Mouse (Mus musculus) bone marrow, adult 2 months (tissue): Measurements from ENCODE around the gene Mitf. TPM values are rescaled to one million over a fixed set of nuclear protein-coding genes. Genes with fewer than 3 reads are reported as not detected.

Experiments
- H3K27ac ChIP-seq: fragments of 200-500 bp; 2 replicates; pipeline ENCODE4 v1.5.1; 2012; ENCODE audit warnings: low read depth, mild to moderate bottlenecking, control low read depth, inconsistent platforms, low read length; ENCODE audit not compliant: control insufficient read depth, poor library complexity, insufficient read depth
- H3K4me1 ChIP-seq: fragments of 200-500 bp; 2 replicates; pipeline ENCODE4 v1.6.1; 2011; ENCODE audit warnings: low read length; ENCODE audit not compliant: control insufficient read depth, insufficient read depth
- H3K4me3 ChIP-seq: fragments of 200-500 bp; replicated peaks from 2 replicates; pipeline ENCODE3; 2011; ENCODE audit warnings: mild to moderate bottlenecking, low read depth, low read length, control low read depth; ENCODE audit not compliant: control insufficient read depth
- CTCF ChIP-seq: fragments of 200-500 bp; IDR thresholded peaks from 2 replicates; pipeline ENCODE4 v1.5.1; 2011; ENCODE audit warnings: low read length, control low read depth; ENCODE audit not compliant: control insufficient read depth, insufficient read depth
- POLR2A ChIP-seq: fragments of 200-500 bp; IDR thresholded peaks from 2 replicates; pipeline ENCODE4 v1.6.1; 2011; ENCODE audit warnings: low read depth, mild to moderate bottlenecking, control low read depth, low read length, borderline replicate concordance; ENCODE audit not compliant: control insufficient read depth
- WGBS: fragments of 180-500 bp; shearing (Covaris S2); methylation state at CpG from one replicate; pipeline ENCODE4 v1.1.7; 2018; 5-methylcytosine and 5-hydroxymethylcytosine counted together
- polyA plus RNA-seq: library from polyadenylated mRNA; stranded (reverse); fragments of >200 nt; gene quantifications from 2 replicates; pipeline ENCODE4 v1.2.4, GENCODE M21; 2011; ENCODE audit warnings: low replicate concordance; ENCODE audit not compliant: missing spikeins, insufficient read depth, insufficient read length

Mitf gene
- polyA plus RNA-seq, 1 experiment: 1.2 TPM

DNA sequence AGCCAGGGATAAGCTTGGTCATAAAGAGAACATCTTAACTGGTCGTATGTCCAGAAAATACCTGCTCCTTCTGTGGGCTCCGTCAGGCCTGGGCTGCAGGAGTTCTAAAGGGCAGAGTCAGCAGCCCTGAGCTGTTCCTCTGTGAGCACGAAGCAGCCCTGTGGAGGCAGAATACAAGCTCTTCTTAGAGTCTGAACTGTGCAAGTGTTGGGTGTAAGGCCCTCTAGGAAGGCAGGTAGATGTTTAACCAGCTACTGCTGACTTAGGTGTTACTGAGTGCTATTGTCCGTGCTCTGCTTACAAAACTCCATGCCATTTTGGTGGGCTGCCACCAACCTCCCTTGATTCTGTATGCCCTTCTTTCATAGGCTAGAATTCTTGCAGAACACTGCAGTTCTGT lies 151.4 kb downstream of the Mitf start:
- TF ChIP-seq POLR2A (no peak), CTCF (no peak)
- Histone ChIP-seq H3K4me3 (no peak overlapping the region), H3K4me1 (no peaks in the 10 kb centered on the region), H3K27ac (no peak overlapping the region)
- 87% methylated on average over 4 of the region's 4 CpGs for WGBS

DNA sequence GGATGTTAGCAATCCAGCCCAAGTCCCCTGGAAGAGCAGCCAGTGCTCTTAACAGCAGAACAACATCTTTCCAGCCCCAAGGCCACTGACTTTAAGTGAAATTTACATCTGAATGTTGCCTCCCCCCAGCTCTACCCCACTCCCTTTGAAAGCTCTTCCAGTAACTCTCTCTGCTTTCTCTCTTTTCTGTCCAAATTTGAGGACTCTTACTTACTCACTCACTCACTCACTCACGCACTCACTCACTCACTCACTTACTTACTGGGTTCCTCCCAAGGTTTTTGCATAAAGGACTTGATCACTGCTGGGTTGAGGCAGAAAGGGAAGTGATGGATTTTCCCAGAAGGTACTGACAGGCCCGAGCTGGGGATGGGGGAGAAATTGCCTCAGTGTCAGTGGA lies 154.9 kb downstream of the Mitf start:
- H3K27ac ChIP-seq: no peak overlapping the region
- TF ChIP-seq CTCF: no peak
- TF ChIP-seq POLR2A: no peak
- 46% methylated on average over 2 of the region's 2 CpGs for WGBS
- H3K4me3 ChIP-seq: no peak overlapping the region
- H3K4me1 ChIP-seq: no peaks in the 10 kb centered on the region

DNA sequence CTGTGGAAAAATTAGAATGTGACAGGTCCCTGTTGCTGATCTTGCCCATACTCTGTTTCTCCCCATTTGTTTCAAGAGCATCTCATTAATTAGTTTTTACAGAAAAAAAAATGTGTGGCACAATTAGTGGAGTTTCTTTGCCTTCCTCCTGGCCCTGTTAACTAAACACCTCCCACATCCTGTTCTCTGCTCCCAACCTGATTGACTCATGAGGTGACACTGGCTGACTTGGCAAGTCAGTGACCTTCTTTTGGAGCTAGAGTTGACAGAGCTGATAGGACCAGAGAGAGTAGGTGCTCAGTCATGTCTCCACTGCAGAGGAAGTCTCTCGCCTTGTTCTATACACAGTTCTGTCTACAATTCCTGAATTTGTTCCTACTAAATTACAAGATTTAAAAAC lies 155.5 kb downstream of the Mitf start:
- Histone ChIP-seq H3K4me3 (no peak overlapping the region), H3K27ac (no peak overlapping the region), H3K4me1 (no peaks in the 10 kb centered on the region)
- TF ChIP-seq CTCF (no peak), POLR2A (no peak)
- 80% methylated on average over 1 of the region's 1 CpGs for WGBS

GRCm38 (mm10) chr6:97964750-97965149 lies 157.9 kb downstream of the Mitf start:
- WGBS: 73% methylated on average over 3 of the region's 3 CpGs

DNA sequence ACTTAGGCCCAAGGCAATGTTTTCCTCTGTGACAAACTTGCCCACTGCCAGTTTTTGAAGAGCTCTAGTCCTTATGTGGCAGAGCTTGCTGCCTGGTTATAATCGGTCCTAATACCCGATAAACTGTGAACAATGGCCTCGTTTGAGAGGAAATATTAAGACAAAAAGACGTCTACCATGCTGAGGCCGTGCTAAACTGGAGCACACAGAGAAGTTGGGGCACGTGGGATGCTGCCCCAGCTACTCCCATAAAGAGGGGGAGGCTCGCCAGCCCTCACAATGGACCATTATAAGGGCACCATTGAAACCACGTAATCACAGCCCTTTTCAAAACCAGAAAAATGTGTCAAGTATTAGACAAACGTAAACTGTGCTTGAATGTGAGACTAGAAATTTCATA lies 174.8 kb downstream of the Mitf start:
- Histone ChIP-seq H3K4me3 (no peak overlapping the region), H3K27ac (no peak overlapping the region), H3K4me1 (no peaks in the 10 kb centered on the region)
- no peak for TF ChIP-seq CTCF
- no peak for TF ChIP-seq POLR2A
- 71% methylated on average over 9 of the region's 9 CpGs for WGBS

More at GRCm38 (mm10) chr6:97964750-97965149, 157.9 kb downstream of the Mitf start:
- no peak overlapping the region for H3K27ac ChIP-seq
- no peak overlapping the region for H3K4me3 ChIP-seq
- no peak for TF ChIP-seq CTCF
- TF ChIP-seq POLR2A: no peak
- no peaks in the 10 kb centered on the region for H3K4me1 ChIP-seq

DNA sequence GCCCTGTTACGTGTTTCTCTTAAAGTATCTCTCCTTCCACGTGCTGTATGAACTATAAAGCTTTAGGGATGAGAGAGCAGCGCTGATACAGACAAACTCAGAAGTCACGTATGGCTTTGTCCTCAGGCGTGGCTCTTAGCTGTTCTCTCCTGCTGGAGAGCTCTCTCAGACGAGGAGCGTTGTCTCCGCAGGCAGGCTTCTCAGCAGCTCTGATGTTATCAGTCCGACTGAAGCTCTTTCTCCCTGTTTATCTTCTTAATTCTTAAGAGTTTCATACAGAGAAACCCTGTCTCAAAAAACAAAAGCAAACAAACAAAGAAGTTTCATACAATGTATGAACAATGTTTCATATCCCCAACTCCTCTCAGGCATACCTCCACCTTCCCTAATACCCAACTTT lies 178.8 kb downstream of the Mitf start:
- Histone ChIP-seq H3K27ac (no peak overlapping the region), H3K4me1 (no peaks in the 10 kb centered on the region), H3K4me3 (no peak overlapping the region)
- WGBS: 80% methylated on average over 9 of the region's 9 CpGs
- no peak for TF ChIP-seq POLR2A
- TF ChIP-seq CTCF: no peak

GRCm38 (mm10) chr6:97986417-97986816 lies 179.6 kb downstream of the Mitf start:
- 81% methylated on average over 3 of the region's 3 CpGs for WGBS
- TF ChIP-seq POLR2A: no peak
- TF ChIP-seq CTCF: no peak
- Histone ChIP-seq H3K4me3 (no peak overlapping the region), H3K4me1 (no peaks in the 10 kb centered on the region), H3K27ac (no peak overlapping the region)

- no peak overlapping the region for H3K4me3 ChIP-seq
- 85% methylated on average over 12 of the region's 12 CpGs for WGBS
- peaks cover 3% of the 10 kb centered on the region for H3K4me1 ChIP-seq
- TF ChIP-seq POLR2A (no peak), CTCF (no peak)
- no peak overlapping the region for H3K27ac ChIP-seq
These were observed 186.7 kb downstream of the Mitf start for GRCm38 (mm10) chr6:97993507-97993906.

DNA sequence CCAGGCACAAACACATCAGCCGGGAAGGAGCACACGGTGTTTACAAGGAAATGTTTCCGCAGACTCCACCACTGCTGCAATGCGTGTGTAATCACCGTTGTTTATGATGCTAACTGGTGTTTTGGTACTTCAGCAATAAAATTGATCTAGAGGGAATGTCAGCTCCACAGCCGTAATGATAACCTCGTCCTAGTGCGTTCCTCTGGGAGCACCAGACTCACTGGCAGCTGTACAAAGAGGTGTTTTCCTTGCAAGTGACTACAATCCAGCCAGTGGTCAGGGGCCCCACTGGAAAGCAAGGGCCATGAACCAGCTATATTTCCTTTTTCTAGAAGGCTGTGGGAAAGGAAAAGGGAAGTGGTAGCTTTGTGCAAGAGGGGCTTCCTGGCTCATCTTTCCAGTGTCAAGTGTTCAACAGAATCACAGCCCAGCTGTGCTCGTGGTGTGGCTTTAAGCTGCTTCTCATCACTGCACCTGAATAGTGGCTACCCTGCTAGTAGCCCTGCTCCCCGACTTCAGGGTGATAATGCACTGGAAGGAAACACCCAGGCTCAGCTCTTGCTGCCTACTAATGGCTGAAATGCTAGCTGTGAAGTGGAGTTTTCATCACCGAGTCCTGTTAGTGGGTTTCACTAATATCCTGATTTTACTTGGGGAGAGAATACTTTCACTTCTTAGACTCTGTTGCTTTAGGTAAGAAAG lies 188.9 kb downstream of the Mitf start:
- no peak overlapping the region for H3K4me3 ChIP-seq
- peaks cover 3% of the 10 kb centered on the region for H3K4me1 ChIP-seq
- no peak overlapping the region for H3K27ac ChIP-seq
- 26% methylated on average over 11 of the region's 11 CpGs for WGBS
- no peak for TF ChIP-seq POLR2A
- TF ChIP-seq CTCF: no peak
